Mouse (Mus musculus) inflammation-experienced regulatory T-cells, adult 6 months (primary cell): ENCODE data around the gene Trub2. TPM values are rescaled to one million over a fixed set of nuclear protein-coding genes. Genes with fewer than 3 reads are reported as not detected.

Experiments used
- ATAC-seq: one replicate; pipeline ENCODE4 v1.8.0; 2017
- polyA plus RNA-seq, 3 experiments: library from polyadenylated mRNA; unstranded; fragments of 100-300 nt; shearing (Covaris generic); gene quantifications; one replicate each; pipeline ENCODE4 v1.2.1; 2017

Trub2 gene
- polyA plus RNA-seq, 3 experiments from 2014 or later, result 21.5 to 28.8 (median 24.7) TPM

DNA sequence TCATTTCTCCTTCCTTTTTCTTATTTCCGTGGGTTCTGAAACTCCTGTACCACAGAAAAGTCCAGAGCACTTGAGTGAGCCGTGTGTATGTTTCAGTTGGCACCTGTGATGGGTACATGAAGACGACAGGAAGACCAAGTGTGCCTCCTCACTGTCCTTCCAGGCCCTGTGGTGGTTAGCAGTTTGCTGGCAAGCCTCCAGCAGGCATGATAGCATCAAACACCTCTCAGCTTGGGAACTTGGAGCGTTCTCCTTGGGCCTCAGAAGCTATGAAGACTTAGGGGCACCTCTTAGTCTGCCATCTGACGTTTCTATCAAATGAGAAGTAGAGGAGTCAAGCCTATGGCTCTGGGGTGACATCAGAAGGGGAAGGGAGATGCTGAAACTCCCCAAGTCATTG, 69.7 kb downstream of the Trub2 start:
- ATAC-seq, result no peak

DNA sequence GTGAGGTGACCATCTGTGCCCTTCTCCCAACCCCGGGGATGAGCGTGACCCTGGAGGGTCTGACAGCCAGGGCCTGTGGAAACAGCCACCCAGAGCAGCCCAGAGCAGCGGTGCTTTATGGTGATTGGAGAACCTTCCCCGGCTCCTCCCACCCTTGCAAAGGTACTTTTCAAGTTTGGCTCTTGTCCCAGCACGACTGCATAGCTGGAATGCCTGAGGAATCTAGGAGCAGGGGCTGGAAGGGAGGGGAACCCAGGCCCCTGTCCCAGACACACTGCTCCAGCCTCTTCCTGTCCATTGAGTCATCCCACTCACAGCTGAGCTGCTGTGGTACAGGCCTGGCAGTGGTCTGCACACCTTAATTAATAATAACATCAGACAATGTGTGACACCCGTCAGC, 71.6 kb downstream of the Trub2 start:
- no peak for ATAC-seq

- ATAC-seq, result no peak
Observed at GRCm38 (mm10) chr2:29716143-29716542, 72.2 kb downstream of the Trub2 start.

DNA sequence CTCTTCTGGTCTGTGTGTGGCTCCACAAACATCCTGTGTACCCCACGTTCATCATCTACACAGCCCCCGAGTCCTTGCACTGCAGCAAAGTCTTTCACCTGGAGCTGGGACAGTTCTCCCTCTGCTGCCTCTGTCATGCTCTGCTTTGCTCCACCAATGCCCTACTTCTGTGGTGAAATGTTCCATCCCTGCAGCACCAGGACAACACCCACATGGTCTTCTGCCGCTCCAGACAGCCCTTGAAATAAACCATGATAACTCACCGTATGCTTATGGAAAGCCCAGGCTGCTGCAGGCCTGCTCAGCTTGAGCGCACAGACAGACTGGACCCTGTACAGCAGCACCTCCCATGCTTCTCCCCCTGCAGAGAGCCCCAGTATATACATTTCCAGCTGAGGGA, 74.2 kb downstream of the Trub2 start:
- ATAC-seq, result no peak

DNA sequence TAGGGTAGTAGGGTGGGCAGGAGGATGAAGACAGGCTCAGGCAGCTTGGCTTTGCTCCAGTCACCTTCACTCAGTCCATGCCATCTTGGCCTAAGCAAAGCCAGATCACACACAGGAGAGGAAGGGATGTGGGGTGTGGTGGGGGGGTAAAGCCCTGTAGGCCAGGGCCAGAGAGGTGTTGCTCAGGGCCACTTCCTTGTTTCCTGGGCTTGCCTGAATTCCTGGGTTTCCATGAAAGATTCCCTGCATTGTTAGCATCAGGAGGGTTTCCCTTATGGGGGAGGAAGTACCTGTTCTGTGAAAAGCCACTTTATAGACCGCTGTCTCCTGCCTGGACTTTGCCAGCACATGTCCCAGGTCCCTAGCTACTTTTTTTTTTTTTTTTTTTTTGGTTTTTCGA, 74.8 kb downstream of the Trub2 start:
- no peak for ATAC-seq

- ATAC-seq, result no peak
Observed at GRCm38 (mm10) chr2:29711877-29712276, 76.4 kb downstream of the Trub2 start.

Other genes with a start within 250 kb of the Trub2 start
- 10 to 100 TPM; 26.4 to 37.9 (median 29.7) TPM for gene Rapgef1, start 168.8 kb downstream of the Trub2 start, polyA plus RNA-seq
- gene Gm13420, start 36.8 kb downstream of the Trub2 start, polyA plus RNA-seq, result not detected
- not detected for gene Gm13547, start 29.2 kb downstream of the Trub2 start, polyA plus RNA-seq
- gene Coq4, start 1.0 kb downstream of the Trub2 start, polyA plus RNA-seq, result 1 to 10 TPM; 4.6 to 9.7 (median 7.0) TPM
- gene Slc27a4, start 14.1 kb upstream of the Trub2 start, polyA plus RNA-seq, result 1 to 10 TPM; 1.2 to 3.7 (median 2.3) TPM
- 10 to 100 TPM; 18.3 to 22.8 (median 22.5) TPM for gene Urm1, start 31.6 kb upstream of the Trub2 start, polyA plus RNA-seq
- 1 to 10 TPM in 1 of 3 experiments, under 1 TPM in 2; 0.46 to 3.9 (median 0.59) TPM for gene Cercam, start 80.7 kb upstream of the Trub2 start, polyA plus RNA-seq
- gene Odf2, start 100.7 kb upstream of the Trub2 start, polyA plus RNA-seq, result 10 to 100 TPM; 47.8 to 56.0 (median 52.8) TPM
- 10 to 100 TPM; 43.0 to 70.2 (median 66.3) TPM for gene Gle1, start 146.9 kb upstream of the Trub2 start, polyA plus RNA-seq
- 10 to 100 TPM; 69.9 to 81.0 (median 75.6) TPM for gene Sptan1, start 177.1 kb upstream of the Trub2 start, polyA plus RNA-seq